In the genomic region with DNA sequence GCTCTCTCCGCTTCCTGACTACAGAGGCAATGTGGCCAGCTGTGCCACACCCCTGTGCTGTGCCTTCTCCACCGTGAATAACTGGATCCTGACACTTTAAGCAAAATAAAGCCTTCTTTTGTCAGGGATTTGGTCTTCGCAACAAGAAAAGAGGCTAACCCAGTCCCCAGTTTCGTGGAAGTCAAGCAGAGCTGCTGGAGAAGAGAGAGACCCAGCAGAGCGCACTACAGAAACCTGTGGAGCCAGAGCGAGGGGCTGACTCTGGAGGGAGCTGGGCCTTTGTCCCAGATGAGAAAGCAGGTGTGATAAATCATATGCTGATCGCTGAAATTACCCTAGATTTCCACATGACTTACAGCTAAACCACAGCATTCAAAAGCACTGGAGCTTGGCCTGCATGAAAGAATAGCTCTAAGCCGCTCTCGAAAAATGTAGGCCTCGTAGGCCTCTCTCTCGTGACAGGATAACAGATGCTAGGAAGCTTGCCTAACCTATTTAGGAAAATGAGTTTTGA, we compare ENCODE assay signal across 11 mouse cellular contexts. TPM values are rescaled to one million over a fixed set of nuclear protein-coding genes. Genes with fewer than 3 reads are reported as not detected.
DNase-seq lines count a peak whose midpoint lies in the region; ATAC-seq lines count a peak whose summit lies in the region.
"Had no signal": no experiment of that assay in that cellular context is flagged by ENCODE, and none has a peak within 500 bp of the region (broad histone marks: within the 10 kb centered on the region; RNA-seq: fewer than 3 reads in every experiment).

No protein-coding gene starts in this region.

- no peaks in the 10 kb centered on the region for H3K36me3 ChIP-seq in kidney, embryonic 14.5 days (ENCODE audit: control insufficient read depth, insufficient read depth, low read length)
- H3K36me3 ChIP-seq in embryonic facial prominence, embryonic 15.5 days: no peaks in the 10 kb centered on the region
- H3K36me3 ChIP-seq in liver, embryonic 16.5 days (ENCODE audit: control insufficient read depth, insufficient read depth): no peaks in the 10 kb centered on the region
- no peaks in the 10 kb centered on the region for H3K36me3 ChIP-seq in stomach, embryonic 16.5 days (ENCODE audit: control insufficient read depth, insufficient read depth, low read length)

- no peaks in the 10 kb centered on the region for H3K27me3 ChIP-seq in kidney, embryonic 14.5 days (ENCODE audit: control insufficient read depth, insufficient read depth, low read length)
- H3K27me3 ChIP-seq in embryonic facial prominence, embryonic 15.5 days: no peaks in the 10 kb centered on the region
- no peaks in the 10 kb centered on the region for H3K27me3 ChIP-seq in liver, embryonic 16.5 days (ENCODE audit: control insufficient read depth, insufficient read depth, low read depth, low read length)
- H3K27me3 ChIP-seq in stomach, embryonic 16.5 days (ENCODE audit: control insufficient read depth, insufficient read depth, low read length): no peaks in the 10 kb centered on the region

- H3K9me3 ChIP-seq in kidney, embryonic 14.5 days (ENCODE audit: control insufficient read depth, low read length): no peaks in the 10 kb centered on the region
- no peaks in the 10 kb centered on the region for H3K9me3 ChIP-seq in embryonic facial prominence, embryonic 15.5 days (replicated peaks)
- H3K9me3 ChIP-seq in liver, embryonic 16.5 days (replicated peaks; ENCODE audit: control insufficient read depth, low read length): no peaks in the 10 kb centered on the region
- no peaks in the 10 kb centered on the region for H3K9me3 ChIP-seq in stomach, embryonic 16.5 days (replicated peaks; ENCODE audit: control insufficient read depth, low read length)

- no peak overlapping the region for H3K4me3 ChIP-seq in kidney, embryonic 14.5 days (ENCODE audit: low read length)
- no peak overlapping the region for H3K4me3 ChIP-seq in embryonic facial prominence, embryonic 15.5 days (replicated peaks)
- no peak overlapping the region for H3K4me3 ChIP-seq in liver, embryonic 16.5 days (ENCODE audit: low read depth, low read length)
- H3K4me3 ChIP-seq in stomach, embryonic 16.5 days (replicated peaks; ENCODE audit: low read length): no peak overlapping the region

- H3K4me2 ChIP-seq in kidney, embryonic 14.5 days (replicated peaks; ENCODE audit: low read depth, low read length): no peak overlapping the region
- no peak overlapping the region for H3K4me2 ChIP-seq in embryonic facial prominence, embryonic 15.5 days (replicated peaks)
- H3K4me2 ChIP-seq in liver, embryonic 16.5 days (ENCODE audit: low read depth, low read length): no peak overlapping the region
- H3K4me2 ChIP-seq in stomach, embryonic 16.5 days (ENCODE audit: low read depth, low read length): no peak overlapping the region

- no peak overlapping the region for H3K27ac ChIP-seq in kidney, embryonic 14.5 days (ENCODE audit: low read depth, low read length)
- peak overlapping the region; percentile 68 for H3K27ac ChIP-seq in embryonic facial prominence, embryonic 15.5 days (replicated peaks)
- no peak overlapping the region for H3K27ac ChIP-seq in liver, embryonic 16.5 days (ENCODE audit: low read length)
- peak overlapping the region; percentile 14; the same call in 1 of the 2 replicates for H3K27ac ChIP-seq in stomach, embryonic 16.5 days (ENCODE audit: low read length)

- peak; percentile 66 for ATAC-seq in kidney, embryonic 14.5 days (ENCODE audit: low FRiP score, low TSS enrichment)
- peak; percentile 17; the same call in 1 of the 2 replicates for ATAC-seq in embryonic facial prominence, embryonic 15.5 days (ENCODE audit: insufficient number of reproducible peaks, low FRiP score, low TSS enrichment, low read depth)
- ATAC-seq in liver, embryonic 16.5 days (ENCODE audit: low read depth): peak; percentile 28; the same call in 1 of the 2 replicates
- ATAC-seq in stomach, embryonic 16.5 days (ENCODE audit: insufficient read depth, low FRiP score): peak; percentile 56; the same call in 1 of the 2 replicates
- no peak for ATAC-seq in megakaryocyte, adult 5-6 weeks (ENCODE audit: poor library complexity, severe bottlenecking)

- no peak overlapping the region for H3K9ac ChIP-seq in kidney, embryonic 14.5 days (ENCODE audit: low read depth, low read length)
- no peak overlapping the region for H3K9ac ChIP-seq in embryonic facial prominence, embryonic 15.5 days
- no peak overlapping the region for H3K9ac ChIP-seq in liver, embryonic 16.5 days (ENCODE audit: low read depth, low read length)
- H3K9ac ChIP-seq in stomach, embryonic 16.5 days (ENCODE audit: low read length): no peak overlapping the region

- no peak for DNase-seq in kidney, adult 18-20 months
- no peak for DNase-seq in ovary, postnatal 10 days (ENCODE audit: low spot score)
- DNase-seq in urinary bladder, adult 18-20 months (ENCODE audit: low spot score in 2 of 2): no peak
- DNase-seq: gastrocnemius, postnatal 14 days; right cerebral cortex, postnatal 25 days had no signal

- WGBS in kidney, embryonic 14.5 days: 27% methylated on average over 11 of the region's 11 CpGs
- 26% methylated on average over 11 of the region's 11 CpGs for WGBS in embryonic facial prominence, embryonic 15.5 days
- 63% methylated on average over 11 of the region's 11 CpGs for WGBS in liver, embryonic 16.5 days (ENCODE audit: insufficient replicate concordance)
- 45% methylated on average over 11 of the region's 11 CpGs for WGBS in stomach, embryonic 16.5 days

- peaks cover 4% of the 10 kb centered on the region; the same call in 1 of the 2 replicates for H3K4me1 ChIP-seq in kidney, embryonic 14.5 days (ENCODE audit: control insufficient read depth, insufficient read depth, low read length)
- peaks cover 6% of the 10 kb centered on the region; the same call in 1 of the 2 replicates for H3K4me1 ChIP-seq in embryonic facial prominence, embryonic 15.5 days
- peaks cover 9% of the 10 kb centered on the region for H3K4me1 ChIP-seq in liver, embryonic 16.5 days (ENCODE audit: control insufficient read depth, low read depth, low read length)
- peaks cover 6% of the 10 kb centered on the region; the same call in 1 of the 2 replicates for H3K4me1 ChIP-seq in stomach, embryonic 16.5 days (ENCODE audit: control insufficient read depth, insufficient read depth, low read length)

RNA-seq across cellular contexts. Expression of a gene that starts 16.9 kb away (rescaled TPM):
- 1.7 and 2.4 TPM in 2 replicates for polyA plus RNA-seq in kidney, embryonic 14.5 days (2014; fragmentation: Nextera tagmentation; extraction: Ambion mirVana)
- polyA plus RNA-seq in embryonic facial prominence, embryonic 15.5 days (2015; fragmentation: Nextera tagmentation; extraction: Ambion mirVana): 6.5 and 7.2 TPM in 2 replicates
- 0.21 and 0.24 TPM in 2 replicates for polyA plus RNA-seq in liver, embryonic 16.5 days (2015; fragmentation: Nextera tagmentation; extraction: Ambion mirVana)
- polyA plus RNA-seq in stomach, embryonic 16.5 days (2015; fragmentation: Nextera tagmentation; extraction: Ambion mirVana): 5.8 and 6.1 TPM in 2 replicates
- total RNA-seq in megakaryocyte, adult 5-6 weeks (2015): 0.11 TPM in 1 of 2 replicates, not detected in the other
- total RNA-seq in megakaryocyte, adult 5-6 weeks (2017): 0.24 and 0.29 TPM in 2 replicates
- polyA plus RNA-seq: C2C12 had no signal

RNA-seq across cellular contexts. Expression of a gene that starts 38.6 kb away (rescaled TPM):
- 12.3 and 19.2 TPM in 2 replicates for polyA plus RNA-seq in kidney, embryonic 14.5 days (2014; fragmentation: Nextera tagmentation; extraction: Ambion mirVana)
- polyA plus RNA-seq in embryonic facial prominence, embryonic 15.5 days (2015; fragmentation: Nextera tagmentation; extraction: Ambion mirVana): 22.5 and 28.3 TPM in 2 replicates
- 14.9 and 15.7 TPM in 2 replicates for polyA plus RNA-seq in liver, embryonic 16.5 days (2015; fragmentation: Nextera tagmentation; extraction: Ambion mirVana)
- 35.8 and 36.3 TPM in 2 replicates for polyA plus RNA-seq in stomach, embryonic 16.5 days (2015; fragmentation: Nextera tagmentation; extraction: Ambion mirVana)
- 37.5 and 47.8 TPM in 2 replicates for total RNA-seq in megakaryocyte, adult 5-6 weeks (2015)
- 59.7 and 64.4 TPM in 2 replicates for total RNA-seq in megakaryocyte, adult 5-6 weeks (2017)

Comparison
In these comparisons a context has a peak if more than half of its experiments do, and no peak if none do; other contexts are left out.
1. H3K27ac ChIP-seq: peak in embryonic facial prominence, embryonic 15.5 days (single experiment) and stomach, embryonic 16.5 days (single experiment); none in kidney, embryonic 14.5 days (single experiment) and liver, embryonic 16.5 days (single experiment).